Mouse (Mus musculus): Measurements from ENCODE around the gene Prkag3. TPM values are rescaled to one million over a fixed set of nuclear protein-coding genes. Genes with fewer than 3 reads are reported as not detected.

Prkag3 gene
- total RNA-seq, 1 experiment = 0.04 TPM

DNA sequence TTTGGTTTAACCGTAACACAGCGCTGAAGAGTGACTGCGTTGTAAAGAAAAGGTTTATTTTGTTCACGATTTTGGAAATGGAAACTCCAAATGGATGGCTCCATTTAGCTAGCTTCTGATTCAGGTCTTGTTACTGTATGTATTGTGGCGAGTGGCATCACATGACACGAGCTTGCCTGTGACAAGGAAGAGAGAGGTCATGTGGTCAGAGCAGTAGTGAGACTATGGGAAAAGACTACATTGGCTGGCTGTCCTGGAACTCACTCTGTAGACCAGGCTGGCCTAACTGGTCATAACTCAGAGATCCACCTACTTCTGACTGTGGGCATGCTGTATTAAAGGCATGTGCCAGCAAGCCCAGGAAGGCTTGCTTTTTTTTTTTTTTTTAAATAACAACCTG, 33.1 kb downstream of the Prkag3 start:
- Histone ChIP-seq H3K4me1 (ENCODE audit: control insufficient read depth in 2 of 2, insufficient read depth in 2 of 2, low read length in 2 of 2, poor library complexity in 1 of 2) (0 out of 4 replicates have a peak, but pooled peaks cover 0 to 4% of the 10 kb centered on the region in 2 experiments), H3K9ac (ENCODE audit: insufficient read depth, low read depth, low read length, poor library complexity, severe bottlenecking) (no peak overlapping the region), H3K27ac (ENCODE audit: insufficient read depth, low read depth, low read length, poor library complexity, severe bottlenecking) (no peak overlapping the region), H3K4me3 (ENCODE audit: insufficient read depth in 1 of 2, low read depth in 1 of 2, low read length in 2 of 2, poor library complexity in 1 of 2, severe bottlenecking in 1 of 2) (no peak overlapping the region), H3K36me3 (ENCODE audit: control insufficient read depth, insufficient read depth, low read length, poor library complexity, severe bottlenecking) (no peaks in the 10 kb centered on the region), H3K9me3 (ENCODE audit: control insufficient read depth, insufficient read depth, low read depth, low read length) (no peaks in the 10 kb centered on the region)
- no peak for DNase-seq (ENCODE audit: low read depth, low spot score)
- TF ChIP-seq CHD2 (IDR thresholded peaks at IDR 0.05; ENCODE audit: low read depth, low read length) (no peak), ZC3H11A (IDR thresholded peaks at IDR 0.05; ENCODE audit: borderline replicate concordance, low read depth, low read length) (no peak), ZNF384 (IDR thresholded peaks at IDR 0.05; ENCODE audit: low read depth, low read length) (no peak), HCFC1 (IDR thresholded peaks at IDR 0.05; ENCODE audit: borderline replicate concordance, insufficient read depth, low read length) (no peak), MAFK (IDR thresholded peaks at IDR 0.05; ENCODE audit: insufficient read depth, low read depth, low read length) (no peak)
- in situ Hi-C loops (cut with MboI; ENCODE audit: low sequenced_read_pairs in 2 of 2, unreplicated experiment in 2 of 2) = no loop called here

DNA sequence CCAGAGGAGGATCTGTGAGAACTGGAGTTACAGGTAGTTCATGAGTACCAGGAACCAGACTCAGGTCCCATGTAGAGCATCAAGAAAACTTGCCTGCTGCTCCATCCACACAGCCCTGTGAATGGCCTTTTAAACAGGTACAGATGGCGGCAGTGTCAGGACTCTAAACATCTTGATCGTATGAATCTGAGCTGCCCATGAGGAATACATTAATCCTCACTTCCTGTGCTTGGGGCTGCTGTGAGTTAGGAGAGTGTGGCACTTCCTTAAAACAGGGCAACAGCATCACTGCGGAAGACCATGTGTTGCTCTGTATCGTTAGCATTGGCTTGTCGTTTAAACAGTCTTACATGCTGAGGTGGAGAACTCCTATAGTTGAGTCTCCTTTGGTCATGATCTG, 33.6 kb downstream of the Prkag3 start:
- no peak for TF ChIP-seq MAFK (IDR thresholded peaks at IDR 0.05; ENCODE audit: insufficient read depth, low read depth, low read length)
- Histone ChIP-seq H3K27ac (ENCODE audit: insufficient read depth, low read depth, low read length, poor library complexity, severe bottlenecking) (no peak overlapping the region), H3K4me3 (ENCODE audit: insufficient read depth in 1 of 2, low read depth in 1 of 2, low read length in 2 of 2, poor library complexity in 1 of 2, severe bottlenecking in 1 of 2) (no peak overlapping the region), H3K4me1 (ENCODE audit: control insufficient read depth in 2 of 2, insufficient read depth in 2 of 2, low read length in 2 of 2, poor library complexity in 1 of 2) (0 out of 4 replicates have a peak, but pooled peaks cover 0 to 4% of the 10 kb centered on the region in 2 experiments), H3K9me3 (ENCODE audit: control insufficient read depth, insufficient read depth, low read depth, low read length) (no peaks in the 10 kb centered on the region), H3K36me3 (ENCODE audit: control insufficient read depth, insufficient read depth, low read length, poor library complexity, severe bottlenecking) (no peaks in the 10 kb centered on the region), H3K9ac (ENCODE audit: insufficient read depth, low read depth, low read length, poor library complexity, severe bottlenecking) (no peak overlapping the region)
- in situ Hi-C loops (cut with MboI; ENCODE audit: low sequenced_read_pairs in 2 of 2, unreplicated experiment in 2 of 2) = no loop called here
- no peak for DNase-seq (ENCODE audit: low read depth, low spot score)

DNA sequence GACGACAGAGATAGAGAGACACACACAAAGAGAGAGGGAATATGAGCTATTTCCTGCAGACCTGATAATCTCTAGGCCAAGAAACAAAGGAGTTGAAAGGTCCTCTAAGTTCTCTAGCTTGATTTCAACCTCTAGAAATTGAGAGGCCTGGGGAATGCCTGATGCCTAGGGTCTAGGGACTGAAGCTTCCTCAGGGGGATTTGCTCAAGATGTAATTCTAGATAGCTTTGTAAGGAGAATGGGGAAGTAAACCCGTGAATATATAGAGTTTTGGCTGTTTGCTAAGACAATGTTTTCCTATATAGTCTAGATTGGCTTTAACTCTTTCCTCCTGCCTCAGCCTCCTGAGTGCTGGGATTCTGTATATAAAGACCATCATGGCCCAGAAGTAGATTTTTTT, 34.1 kb downstream of the Prkag3 start:
- Histone ChIP-seq H3K9ac (ENCODE audit: insufficient read depth, low read depth, low read length, poor library complexity, severe bottlenecking) (no peak overlapping the region), H3K27ac (ENCODE audit: insufficient read depth, low read depth, low read length, poor library complexity, severe bottlenecking) (no peak overlapping the region), H3K4me3 (ENCODE audit: insufficient read depth in 1 of 2, low read depth in 1 of 2, low read length in 2 of 2, poor library complexity in 1 of 2, severe bottlenecking in 1 of 2) (no peak overlapping the region), H3K36me3 (ENCODE audit: control insufficient read depth, insufficient read depth, low read length, poor library complexity, severe bottlenecking) (no peaks in the 10 kb centered on the region), H3K9me3 (ENCODE audit: control insufficient read depth, insufficient read depth, low read depth, low read length) (no peaks in the 10 kb centered on the region), H3K4me1 (ENCODE audit: control insufficient read depth in 2 of 2, insufficient read depth in 2 of 2, low read length in 2 of 2, poor library complexity in 1 of 2) (0 out of 4 replicates have a peak, but pooled peaks cover 0 to 4% of the 10 kb centered on the region in 2 experiments)
- in situ Hi-C loops (cut with MboI; ENCODE audit: low sequenced_read_pairs in 2 of 2, unreplicated experiment in 2 of 2) = no loop called here
- no peak for DNase-seq (ENCODE audit: low read depth, low spot score)
- TF ChIP-seq MAFK (IDR thresholded peaks at IDR 0.05; ENCODE audit: insufficient read depth, low read depth, low read length) (no peak), ZC3H11A (IDR thresholded peaks at IDR 0.05; ENCODE audit: borderline replicate concordance, low read depth, low read length) (no peak), ZNF384 (IDR thresholded peaks at IDR 0.05; ENCODE audit: low read depth, low read length) (no peak), HCFC1 (IDR thresholded peaks at IDR 0.05; ENCODE audit: borderline replicate concordance, insufficient read depth, low read length) (no peak), CHD2 (IDR thresholded peaks at IDR 0.05; ENCODE audit: low read depth, low read length) (no peak)

DNA sequence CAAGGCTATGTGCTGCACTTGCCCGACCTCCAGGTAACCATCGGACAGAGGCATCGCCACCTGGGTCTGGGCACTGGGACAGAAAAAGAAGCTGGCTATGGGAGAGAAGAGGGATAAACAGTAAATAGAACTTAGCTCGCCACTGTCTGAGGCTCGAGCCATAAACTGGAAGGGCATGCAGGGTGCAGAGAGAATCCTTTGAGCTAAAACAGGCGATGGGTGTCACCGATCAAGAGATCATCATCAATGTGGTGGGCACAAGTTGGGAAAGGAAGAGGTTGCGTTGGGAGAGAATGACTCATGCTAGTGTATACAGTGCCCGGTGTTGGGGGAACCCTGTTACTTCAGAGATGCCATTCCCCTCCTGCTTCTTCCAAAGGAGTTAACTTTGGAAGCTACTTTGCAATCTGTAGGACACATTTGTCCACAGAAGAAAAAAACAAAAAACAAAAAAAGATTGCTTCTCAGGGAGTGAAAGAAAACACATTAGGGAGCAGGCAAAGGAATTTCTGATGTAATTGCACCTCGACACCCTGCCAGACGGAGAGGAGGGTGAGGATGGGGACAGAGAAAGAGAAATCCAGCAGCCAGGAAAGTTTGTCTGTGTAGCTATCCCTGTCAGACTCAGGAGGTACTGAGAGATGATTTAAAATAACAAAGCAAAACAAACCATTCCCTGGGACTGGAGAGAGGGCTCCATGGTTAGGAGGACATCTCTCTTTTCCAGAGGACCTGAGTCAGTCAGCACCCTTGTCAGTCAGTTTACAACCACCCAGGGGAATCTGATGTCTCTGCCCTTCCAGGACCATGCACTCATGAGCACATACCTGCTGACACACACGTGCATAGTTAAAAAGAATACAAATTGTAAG, 34.9 kb downstream of the Prkag3 start:
- no peak overlapping the region for H3K27ac ChIP-seq (ENCODE audit: insufficient read depth, low read depth, low read length, poor library complexity, severe bottlenecking)

More for the DNA sequence above, 34.9 kb downstream of the Prkag3 start:
- Histone ChIP-seq H3K9ac (ENCODE audit: insufficient read depth, low read depth, low read length, poor library complexity, severe bottlenecking) (peak overlapping the region; percentile 53; the same call in 1 of the 2 replicates), H3K9me3 (ENCODE audit: control insufficient read depth, insufficient read depth, low read depth, low read length) (no peaks in the 10 kb centered on the region), H3K4me3 (ENCODE audit: insufficient read depth in 1 of 2, low read depth in 1 of 2, low read length in 2 of 2, poor library complexity in 1 of 2, severe bottlenecking in 1 of 2) (peak overlapping the region; percentile 66 to 74), H3K4me1 (ENCODE audit: control insufficient read depth in 2 of 2, insufficient read depth in 2 of 2, low read length in 2 of 2, poor library complexity in 1 of 2) (0 out of 4 replicates have a peak, but pooled peaks cover 0 to 4% of the 10 kb centered on the region in 2 experiments), H3K36me3 (ENCODE audit: control insufficient read depth, insufficient read depth, low read length, poor library complexity, severe bottlenecking) (no peaks in the 10 kb centered on the region)
- TF ChIP-seq MAFK (IDR thresholded peaks at IDR 0.05; ENCODE audit: insufficient read depth, low read depth, low read length) (no peak), ZNF384 (IDR thresholded peaks at IDR 0.05; ENCODE audit: low read depth, low read length) (no peak), CHD2 (IDR thresholded peaks at IDR 0.05; ENCODE audit: low read depth, low read length) (no peak), ZC3H11A (IDR thresholded peaks at IDR 0.05; ENCODE audit: borderline replicate concordance, low read depth, low read length) (no peak), HCFC1 (IDR thresholded peaks at IDR 0.05; ENCODE audit: borderline replicate concordance, insufficient read depth, low read length) (no peak)
- no peak for DNase-seq (ENCODE audit: low read depth, low spot score)
- in situ Hi-C loops (cut with MboI; ENCODE audit: low sequenced_read_pairs in 2 of 2, unreplicated experiment in 2 of 2) = no loop called here
